9 mouse cellular contexts compared by ENCODE assay signal in genomic region chr13:88822332-88822895, GRCm38 (mm10). TPM values are rescaled to one million over a fixed set of nuclear protein-coding genes. Genes with fewer than 3 reads are reported as not detected.
DNase-seq lines count a peak whose midpoint lies in the region; ATAC-seq lines count a peak whose summit lies in the region.
"Had no signal": no experiment of that assay in that cellular context is flagged by ENCODE, and none has a peak within 500 bp of the region (broad histone marks: within the 10 kb centered on the region; RNA-seq: fewer than 3 reads in every experiment).

No protein-coding gene starts in this region.

- H3K27ac ChIP-seq in heart, embryonic 14.5 days (replicated peaks in 1 of 2; ENCODE audit: control insufficient read depth in 1 of 2, insufficient read depth in 1 of 2, low read depth in 2 of 2, low read length in 2 of 2): no peak overlapping the region
- peak overlapping the region; percentile 94 for H3K27ac ChIP-seq in hindbrain, embryonic 10.5 days
- no peak overlapping the region for H3K27ac ChIP-seq in midbrain, embryonic 11.5 days (ENCODE audit: low read depth, low read length)

- peak overlapping the region; percentile 99 for H3K4me2 ChIP-seq in heart, embryonic 14.5 days (ENCODE audit: low read length)
- H3K4me2 ChIP-seq in midbrain, embryonic 11.5 days: peak overlapping the region; percentile 96

- intact Hi-C loops in heart, postnatal 10 days (cut with DNase I): no loop called here

- ATAC-seq in heart, embryonic 14.5 days (ENCODE audit: insufficient number of reproducible peaks, insufficient read depth, low FRiP score, low read depth): no peak
- no peak for ATAC-seq in midbrain, embryonic 11.5 days (ENCODE audit: low FRiP score)

- DNase-seq in heart, adult 18-20 months: no peak
- peak; percentile 11 for DNase-seq in NIH3T3 (ENCODE audit: low read depth)
- DNase-seq in hindbrain, embryonic 10.5 days (ENCODE audit: low spot score): peak; percentile 38
- DNase-seq in midbrain, embryonic 11.5 days (ENCODE audit: low spot score, missing footprints): peak; percentile 89
- no peak for DNase-seq in Muller cell, postnatal 12 days (ENCODE audit: inconsistent ontology term)
- DNase-seq in cerebellum, postnatal 36 days: no peak
- DNase-seq in heart, postnatal 10 days: no peak

- H3K27me3 ChIP-seq in heart, embryonic 14.5 days (ENCODE audit: control insufficient read depth, insufficient read depth, low read length): no peaks in the 10 kb centered on the region; the same call in 1 of the 2 replicates
- peaks cover 16% of the 10 kb centered on the region; the same call in 1 of the 2 replicates for H3K27me3 ChIP-seq in hindbrain, embryonic 10.5 days (ENCODE audit: insufficient read depth, poor library complexity, severe bottlenecking)
- H3K27me3 ChIP-seq in midbrain, embryonic 11.5 days (ENCODE audit: control insufficient read depth, insufficient read depth, low read length): no peaks in the 10 kb centered on the region

- peaks cover 4 to 5% of the 10 kb centered on the region in 2 experiments; a peak in 1 of 4 replicates for H3K4me1 ChIP-seq in heart, embryonic 14.5 days (ENCODE audit: control insufficient read depth in 2 of 2, insufficient read depth in 2 of 2, low read length in 2 of 2)
- H3K4me1 ChIP-seq in hindbrain, embryonic 10.5 days (replicated peaks): peaks cover 29% of the 10 kb centered on the region
- peaks cover 9% of the 10 kb centered on the region for H3K4me1 ChIP-seq in midbrain, embryonic 11.5 days (ENCODE audit: control insufficient read depth, insufficient read depth, low read length)

- 8% methylated on average over 10 of the region's 10 CpGs for WGBS in heart, embryonic 14.5 days
- 1% methylated on average over 10 of the region's 10 CpGs for WGBS in hindbrain, embryonic 10.5 days
- WGBS in midbrain, embryonic 11.5 days: 2% methylated on average over 10 of the region's 10 CpGs

- H3K36me3 ChIP-seq in heart, embryonic 14.5 days (ENCODE audit: control insufficient read depth, insufficient read depth, low read length): no peaks in the 10 kb centered on the region
- H3K36me3 ChIP-seq in hindbrain, embryonic 10.5 days: no peaks in the 10 kb centered on the region
- H3K36me3 ChIP-seq in midbrain, embryonic 11.5 days (ENCODE audit: control insufficient read depth, insufficient read depth, low read length): no peaks in the 10 kb centered on the region

- H3K4me3 ChIP-seq in heart, embryonic 14.5 days (ENCODE audit: control insufficient read depth in 1 of 2, insufficient read depth in 1 of 2, low read depth in 1 of 2, low read length in 2 of 2): peak overlapping the region; percentile 61 to 79
- H3K4me3 ChIP-seq in hindbrain, embryonic 10.5 days: peak overlapping the region; percentile 77
- peak overlapping the region; percentile 75 for H3K4me3 ChIP-seq in midbrain, embryonic 11.5 days (ENCODE audit: low read depth, low read length)

- H3K9ac ChIP-seq in heart, embryonic 14.5 days (ENCODE audit: low read length): peak overlapping the region; percentile 78
- peak overlapping the region; percentile 97 for H3K9ac ChIP-seq in midbrain, embryonic 11.5 days (ENCODE audit: low read length)

- H3K9me3 ChIP-seq in heart, embryonic 14.5 days (ENCODE audit: control insufficient read depth, low read length): no peaks in the 10 kb centered on the region
- H3K9me3 ChIP-seq in hindbrain, embryonic 10.5 days: no peaks in the 10 kb centered on the region
- H3K9me3 ChIP-seq in midbrain, embryonic 11.5 days (ENCODE audit: control insufficient read depth, low read length): no peaks in the 10 kb centered on the region

RNA-seq across cellular contexts. Expression of gene Edil3, which starts 1.1 kb away (rescaled TPM):
- 5.3 and 5.8 TPM in 2 replicates for polyA plus RNA-seq in heart, embryonic 14.5 days (2014; fragmentation: Nextera tagmentation; extraction: Ambion mirVana)
- total RNA-seq in heart, adult 18-20 months (2021): under 1 TPM; 0.17 to 0.44 TPM
- polyA plus RNA-seq in hindbrain, embryonic 10.5 days (2016; fragmentation: Nextera tagmentation; extraction: Ambion mirVana): 21.1 and 22.6 TPM in 2 replicates
- 36.3 and 44.0 TPM in 2 replicates for polyA plus RNA-seq in midbrain, embryonic 11.5 days (2014; fragmentation: Nextera tagmentation; extraction: Ambion mirVana)
- total RNA-seq in heart, postnatal 10 days (2021): under 1 TPM; 0.22 to 0.27 TPM
- total RNA-seq: MEL had no signal

Comparison
In these comparisons a context has a peak if more than half of its experiments do, and no peak if none do; other contexts are left out.
1. DNase-seq: peak in NIH3T3 (single experiment), hindbrain, embryonic 10.5 days (single experiment) and midbrain, embryonic 11.5 days (single experiment); none in heart, adult 18-20 months (0 of 2), Muller cell, postnatal 12 days (single experiment), cerebellum, postnatal 36 days (0 of 2) and heart, postnatal 10 days (0 of 2).
2. Peak in every context shown above with its lines, with median percentiles within 50 percentile points of each other: H3K4me3 ChIP-seq.